Mouse (Mus musculus) gonadal fat pad, adult 2 months (tissue): ENCODE data around the gene Atxn7l1. TPM values are rescaled to one million over a fixed set of nuclear protein-coding genes. Genes with fewer than 3 reads are reported as not detected.

ENCODE experiments used
- DNase-seq: peaks from one replicate; pipeline ENCODE4 v3.0.0-alpha.2; 2012; ENCODE audit warnings: low read depth
- polyA plus RNA-seq: library from polyadenylated mRNA; depleted of rRNA; stranded (reverse); fragments of >200 nt; gene quantifications from 2 replicates; pipeline ENCODE4 v1.2.3, GENCODE M21; 2012

Atxn7l1 gene
- polyA plus RNA-seq, 1 experiment: 25.1 TPM

- no peak for DNase-seq
Measured at GRCm38 (mm10) chr12:33225978-33226377, 78.5 kb downstream of the Atxn7l1 start.

- no peak for DNase-seq
Measured at GRCm38 (mm10) chr12:33226596-33226995, 79.1 kb downstream of the Atxn7l1 start.

- no peak for DNase-seq
Measured at GRCm38 (mm10) chr12:33235314-33235713, 87.8 kb downstream of the Atxn7l1 start.

GRCm38 (mm10) chr12:33235771-33236323 lies 88.4 kb downstream of the Atxn7l1 start:
- no peak for DNase-seq

- DNase-seq: no peak
Measured at GRCm38 (mm10) chr12:33236344-33237049, 89.0 kb downstream of the Atxn7l1 start.

GRCm38 (mm10) chr12:33237108-33237507 lies 89.6 kb downstream of the Atxn7l1 start:
- DNase-seq: no peak

- DNase-seq: no peak
Measured at GRCm38 (mm10) chr12:33242679-33243078, 95.2 kb downstream of the Atxn7l1 start.

GRCm38 (mm10) chr12:33244132-33244875 lies 96.8 kb downstream of the Atxn7l1 start:
- no peak for DNase-seq

- DNase-seq: no peak
Measured at GRCm38 (mm10) chr12:33245455-33245854, 98.0 kb downstream of the Atxn7l1 start.

GRCm38 (mm10) chr12:33246878-33247277 lies 99.4 kb downstream of the Atxn7l1 start:
- no peak for DNase-seq

- no peak for DNase-seq
Measured at GRCm38 (mm10) chr12:33250197-33250596, 102.7 kb downstream of the Atxn7l1 start.

GRCm38 (mm10) chr12:33251399-33251798 lies 103.9 kb downstream of the Atxn7l1 start:
- DNase-seq: no peak

GRCm38 (mm10) chr12:33252621-33253020 lies 105.1 kb downstream of the Atxn7l1 start:
- no peak for DNase-seq

- DNase-seq: no peak
Measured at GRCm38 (mm10) chr12:33253206-33253605, 105.7 kb downstream of the Atxn7l1 start.

GRCm38 (mm10) chr12:33255256-33255655 lies 107.8 kb downstream of the Atxn7l1 start:
- no peak for DNase-seq

- DNase-seq: no peak
Measured at GRCm38 (mm10) chr12:33256426-33256825, 108.9 kb downstream of the Atxn7l1 start.

GRCm38 (mm10) chr12:33258995-33259529 lies 111.6 kb downstream of the Atxn7l1 start:
- no peak for DNase-seq

GRCm38 (mm10) chr12:33260575-33260974 lies 113.1 kb downstream of the Atxn7l1 start:
- no peak for DNase-seq

- no peak for DNase-seq
Measured at GRCm38 (mm10) chr12:33265877-33266276, 118.4 kb downstream of the Atxn7l1 start.

GRCm38 (mm10) chr12:33267965-33268364 lies 120.5 kb downstream of the Atxn7l1 start:
- DNase-seq: no peak

- DNase-seq: no peak
Measured at GRCm38 (mm10) chr12:33269743-33270142, 122.2 kb downstream of the Atxn7l1 start.

GRCm38 (mm10) chr12:33271865-33272264 lies 124.4 kb downstream of the Atxn7l1 start:
- DNase-seq: no peak

- no peak for DNase-seq
Measured at GRCm38 (mm10) chr12:33272441-33272840, 124.9 kb downstream of the Atxn7l1 start.
